Mouse (Mus musculus) yolk sac, embryonic 10.5 days (tissue): ENCODE measurements at regions not wholly inside any gene's neighbourhood (a gene's known extent, or its start where the extent isn't known, plus 50 kb on each side); places are given as distances from the start of the nearest gene placed in this dataset.

Source experiments
- DNase-seq: peaks from one replicate; pipeline ENCODE4 v3.0.0-alpha.2; 2017; ENCODE audit warnings: low spot score

DNA sequence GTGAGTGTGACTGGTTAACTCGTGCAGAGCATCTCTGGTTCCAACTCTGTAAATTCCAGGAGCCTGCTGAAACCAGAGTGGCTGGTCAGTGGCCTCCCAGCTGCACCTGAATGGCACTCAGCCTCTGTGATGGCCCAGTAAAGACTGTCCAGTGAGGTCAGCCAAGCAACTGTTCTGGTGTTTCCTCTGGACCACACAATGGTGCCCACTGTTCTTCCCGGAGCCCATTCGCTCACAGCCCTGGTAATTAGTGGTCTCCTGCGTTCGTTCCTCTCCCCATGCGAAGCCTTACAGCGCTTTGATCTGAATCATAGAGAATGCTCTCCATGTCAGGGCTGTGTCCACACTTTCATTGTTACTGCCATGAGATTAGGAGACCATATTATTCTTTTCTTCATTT is 75.5 kb downstream of the Enkur start:
- no peak for DNase-seq

DNA sequence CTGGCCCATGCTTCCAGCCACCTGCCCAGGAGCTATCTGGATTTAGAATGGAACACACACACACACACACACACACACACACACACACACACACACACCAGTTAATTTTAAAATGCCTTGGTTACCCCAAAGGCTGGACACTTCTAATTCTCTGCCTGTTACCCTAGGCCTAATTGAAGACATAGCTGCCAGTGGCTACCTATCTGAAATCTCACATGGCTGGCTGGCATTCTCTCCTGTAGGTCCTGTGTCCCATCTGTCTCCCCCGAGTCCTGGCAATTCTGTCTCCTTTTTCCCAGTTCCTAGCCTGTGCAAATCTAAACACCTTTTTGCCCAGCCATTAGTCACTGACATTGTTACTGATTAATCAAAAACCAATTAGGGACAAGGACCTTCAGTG is 78.6 kb downstream of the Enkur start:
- DNase-seq: no peak

DNA sequence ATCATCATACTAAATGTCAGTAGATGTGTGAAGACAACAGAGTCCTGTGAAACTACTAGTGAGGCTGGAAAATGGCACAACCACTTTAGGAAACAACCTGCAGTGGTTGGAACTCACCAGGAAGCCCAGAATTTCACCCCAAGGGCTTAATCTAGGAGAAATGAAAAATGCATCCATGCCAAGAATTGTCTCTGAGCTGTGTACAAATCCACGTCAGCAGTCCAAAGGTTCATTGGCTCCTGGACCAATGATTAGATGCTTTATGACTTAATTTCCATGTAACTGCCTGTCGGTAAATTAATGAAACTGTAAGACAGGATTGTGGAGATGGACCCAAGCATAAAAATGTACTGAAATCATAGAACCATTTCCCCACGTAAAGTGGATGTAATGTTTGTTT is 82.7 kb downstream of the Enkur start:
- no peak for DNase-seq

DNA sequence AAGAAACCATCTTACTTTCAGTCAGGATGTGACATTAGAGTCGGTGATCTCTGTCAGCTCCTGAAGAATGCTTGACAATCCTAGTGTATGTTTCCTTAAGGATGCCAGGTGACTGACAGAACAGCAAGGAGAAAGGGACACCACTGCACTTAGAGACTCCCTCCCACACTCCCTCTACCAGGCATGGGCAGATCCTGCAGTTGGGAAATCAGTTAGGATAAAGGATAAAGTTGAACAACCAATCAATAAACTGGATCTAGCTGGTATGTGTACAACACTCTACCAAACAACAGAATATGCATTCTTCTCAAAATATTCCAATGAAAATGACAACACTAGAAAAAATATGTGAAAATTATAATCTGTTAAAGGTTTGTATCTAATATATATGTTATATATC is 83.5 kb downstream of the Enkur start:
- no peak for DNase-seq

DNA sequence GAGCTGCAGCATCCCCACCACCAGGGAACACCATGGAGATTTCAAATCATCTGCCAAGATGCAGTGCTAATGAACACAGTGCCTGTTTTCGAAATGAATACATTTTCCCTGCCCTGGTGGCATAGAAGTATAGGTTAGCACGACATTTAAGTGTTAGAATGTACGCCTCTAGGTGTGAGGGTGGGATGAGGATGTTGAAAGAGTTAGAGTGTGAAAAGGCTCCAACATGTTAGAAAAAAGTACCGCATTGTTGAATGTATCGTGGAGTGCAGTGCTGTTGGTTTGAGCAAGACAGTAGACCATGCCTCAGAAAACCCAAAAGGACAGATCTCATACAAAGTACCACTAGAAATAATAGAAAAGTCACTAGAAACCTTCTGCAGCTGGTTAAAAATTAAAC is 88.3 kb downstream of the Enkur start:
- no peak for DNase-seq

DNA sequence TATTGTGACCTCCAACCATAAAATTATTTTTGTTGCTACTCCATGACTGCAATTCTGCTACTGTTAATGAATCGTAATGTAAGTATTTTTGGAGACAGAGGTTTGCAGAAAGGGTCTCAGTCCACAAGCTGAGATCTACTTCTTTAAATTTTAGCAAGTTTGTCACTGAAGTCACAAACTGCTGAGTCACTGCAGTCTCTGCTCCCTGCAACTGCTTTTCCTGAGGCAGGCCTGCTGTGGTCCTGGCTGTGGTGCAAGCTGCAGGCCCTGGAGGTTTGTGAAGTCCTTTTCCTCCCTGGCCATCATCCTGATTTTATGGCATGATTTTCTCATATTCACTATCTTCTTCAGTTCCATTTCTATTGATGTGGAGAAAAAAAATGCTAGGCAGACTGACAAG is 93.6 kb downstream of the Enkur start:
- DNase-seq: no peak

DNA sequence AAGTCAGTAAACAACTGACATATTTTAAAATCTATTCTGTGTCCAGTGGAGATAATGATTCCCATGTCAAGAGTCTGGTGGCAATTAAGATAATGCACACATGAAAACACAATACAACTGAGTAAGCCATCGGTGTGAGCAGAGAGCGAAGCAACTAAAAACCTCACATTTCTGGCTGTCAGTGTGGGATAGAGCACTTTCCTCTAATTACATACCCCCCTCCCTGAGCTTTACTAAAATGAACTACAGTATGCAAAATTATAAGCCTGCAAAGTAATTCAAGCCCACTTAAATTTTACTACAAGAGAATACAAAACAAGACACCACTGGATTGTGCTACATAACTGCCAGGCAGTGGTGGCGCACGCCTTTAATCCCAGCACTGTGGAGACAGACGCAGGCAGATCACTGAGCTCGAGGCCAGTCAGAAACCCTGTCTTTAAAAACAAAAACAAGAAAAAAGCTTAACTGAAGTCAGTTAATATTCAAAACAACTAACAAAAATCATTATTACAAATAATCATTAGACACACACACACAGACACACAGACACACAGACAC is 104.8 kb downstream of the Enkur start:
- no peak for DNase-seq

DNA sequence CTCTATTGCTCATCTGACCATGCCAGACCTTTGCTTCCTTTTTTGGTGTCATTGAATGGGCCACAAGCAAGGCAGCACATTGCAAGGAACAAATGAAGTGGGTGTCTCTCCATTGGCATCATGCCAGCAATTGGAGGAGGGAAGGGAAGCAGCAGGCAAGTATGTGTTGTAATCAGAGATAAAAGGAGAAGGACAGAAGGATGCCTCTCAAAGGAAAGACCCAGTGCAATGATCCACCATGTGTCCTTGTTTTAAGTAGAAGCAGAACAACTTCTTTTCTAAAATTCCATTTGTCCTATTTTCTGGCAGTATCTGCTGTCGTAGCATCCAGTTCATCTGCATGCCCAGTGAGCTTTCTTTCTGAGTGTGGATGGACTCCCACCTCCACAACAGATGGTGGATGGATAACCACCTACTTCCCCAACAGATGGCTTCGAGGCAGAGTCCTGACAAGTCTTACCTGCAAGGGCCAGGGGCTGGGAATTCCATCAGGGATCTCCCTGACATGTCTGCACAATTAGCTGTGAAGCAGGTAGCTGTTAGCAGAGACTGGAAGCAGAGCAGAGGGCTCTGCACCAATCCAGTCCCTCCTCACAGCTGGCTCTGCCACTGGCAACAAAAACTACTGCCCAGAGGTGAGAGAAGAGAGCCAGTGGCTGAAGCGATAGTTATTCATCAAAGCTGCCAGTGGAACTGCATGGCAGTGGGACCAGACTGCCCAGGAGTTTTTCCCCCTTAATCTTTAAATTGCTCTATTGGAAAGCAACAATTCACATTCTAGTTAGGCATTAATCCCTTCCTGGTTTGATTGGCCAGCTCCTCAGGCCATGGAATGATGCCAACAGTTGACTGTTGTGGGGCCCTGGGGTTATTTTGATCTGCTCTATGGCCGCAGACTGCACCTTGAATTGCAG is 113.8 kb downstream of the Enkur start:
- DNase-seq: no peak

DNA sequence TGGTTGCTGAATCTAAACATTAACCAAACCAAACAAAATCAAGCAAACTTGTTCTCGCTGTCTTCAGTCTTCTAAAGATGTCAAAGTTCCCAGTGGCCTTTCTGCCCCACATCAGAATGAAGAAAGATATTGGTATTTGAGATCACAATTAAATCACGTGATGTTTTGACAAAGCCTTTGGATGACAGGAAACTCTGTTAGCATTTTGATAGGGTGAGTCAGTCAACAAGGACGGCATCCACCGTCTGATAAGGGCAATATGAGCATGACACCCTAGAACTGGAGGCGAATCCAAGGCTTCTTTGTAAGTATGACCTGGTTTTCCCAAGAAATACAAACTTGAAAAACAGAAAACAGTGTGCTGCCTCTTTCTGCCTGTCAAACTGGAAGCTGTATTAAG is 116.8 kb upstream of the Arhgap21 start:
- no peak for DNase-seq

DNA sequence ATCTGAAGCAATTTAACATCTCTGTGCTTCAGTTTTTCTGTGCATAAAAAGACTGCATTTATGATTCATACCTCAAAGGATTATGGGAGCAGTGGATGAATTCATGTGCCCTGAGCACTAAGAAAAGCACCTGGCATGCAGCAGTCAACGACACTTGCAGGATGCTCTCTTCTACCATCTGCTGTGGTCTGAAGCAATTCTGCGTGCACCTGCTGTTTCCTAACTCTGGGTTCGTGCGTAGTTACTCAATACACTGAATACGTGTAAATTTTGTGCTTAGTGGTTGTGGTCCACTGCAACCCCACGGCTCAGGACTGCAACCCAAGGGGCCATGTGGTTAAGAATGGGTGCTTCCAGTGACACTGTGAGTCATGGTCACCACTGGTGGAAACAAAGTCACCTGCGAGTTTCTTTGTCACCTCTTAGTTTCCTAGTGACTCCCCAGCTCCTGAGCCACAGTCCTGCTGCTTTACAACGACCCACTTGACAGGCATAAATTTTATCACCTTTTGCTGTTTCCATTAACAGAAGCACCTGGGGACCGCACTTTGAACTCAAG is 98.7 kb upstream of the Arhgap21 start:
- no peak for DNase-seq

DNA sequence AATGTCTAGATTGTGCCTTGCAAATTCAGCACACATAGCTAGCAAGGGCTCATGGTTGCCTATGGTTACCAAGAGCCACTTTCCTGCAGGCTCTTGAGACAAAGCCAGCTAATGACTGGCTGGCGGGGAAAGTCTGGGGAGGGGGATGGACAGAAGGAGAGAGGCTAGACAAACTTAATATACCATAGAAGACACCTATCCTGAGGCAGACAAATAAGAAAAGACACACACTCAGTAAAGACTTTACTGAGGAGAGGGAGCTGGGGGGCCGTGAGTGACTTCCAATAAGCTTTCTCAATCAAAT is 91.6 kb upstream of the Arhgap21 start:
- no peak for DNase-seq

DNA sequence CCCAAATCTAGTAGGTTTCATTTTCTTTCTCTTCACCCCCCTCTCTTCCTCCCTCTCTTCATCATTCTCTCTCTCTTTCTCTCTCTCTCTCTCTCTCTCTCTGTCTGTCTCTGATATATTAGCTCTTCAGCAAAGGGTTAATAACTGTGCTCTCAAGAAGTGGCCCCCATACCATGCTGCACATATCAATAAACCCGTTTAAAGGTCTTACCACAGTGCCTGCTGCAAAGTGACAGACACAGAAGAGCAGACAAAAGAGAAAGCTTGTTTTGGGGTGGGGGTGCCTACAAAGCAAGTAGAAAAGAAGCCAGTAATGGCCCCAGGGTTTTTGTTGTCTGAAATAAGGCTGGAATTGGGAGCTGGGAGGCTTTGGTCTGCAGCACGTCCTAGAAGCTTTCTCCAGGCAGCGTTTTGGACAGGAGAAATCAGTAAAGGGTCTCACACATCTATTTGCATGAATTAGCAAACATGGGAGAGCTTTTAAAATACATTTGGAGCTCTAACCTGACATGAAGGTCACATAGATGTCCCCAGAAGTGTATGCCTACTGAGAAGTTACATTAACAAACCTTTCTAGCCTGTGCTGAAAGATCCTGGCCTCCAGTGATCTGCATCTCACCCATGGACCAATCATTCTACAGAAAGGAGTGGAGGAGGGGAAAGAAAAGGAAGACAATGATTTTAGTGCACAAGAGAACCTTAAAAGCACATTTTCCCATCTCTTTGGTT is 91.1 kb upstream of the Arhgap21 start:
- no peak for DNase-seq

DNA sequence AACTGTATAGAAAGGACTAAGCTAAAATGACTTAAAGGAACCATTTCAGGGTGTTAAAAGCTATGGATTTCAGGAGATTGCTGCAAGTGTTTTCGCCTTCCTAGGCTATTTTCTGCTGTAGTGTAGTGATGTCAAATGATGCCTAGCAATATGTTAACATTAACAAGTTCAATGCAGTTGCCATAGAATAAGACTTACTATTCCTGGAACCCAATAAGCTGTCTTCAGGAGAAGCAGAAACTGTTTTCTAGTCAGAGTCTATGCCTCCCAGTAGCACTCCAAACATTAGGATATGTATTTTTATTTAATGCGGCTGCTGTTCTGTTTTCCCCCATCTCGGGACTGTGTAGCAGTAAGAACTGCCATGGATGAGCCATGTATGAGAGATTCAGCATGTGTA is 90.3 kb upstream of the Arhgap21 start:
- no peak for DNase-seq

DNA sequence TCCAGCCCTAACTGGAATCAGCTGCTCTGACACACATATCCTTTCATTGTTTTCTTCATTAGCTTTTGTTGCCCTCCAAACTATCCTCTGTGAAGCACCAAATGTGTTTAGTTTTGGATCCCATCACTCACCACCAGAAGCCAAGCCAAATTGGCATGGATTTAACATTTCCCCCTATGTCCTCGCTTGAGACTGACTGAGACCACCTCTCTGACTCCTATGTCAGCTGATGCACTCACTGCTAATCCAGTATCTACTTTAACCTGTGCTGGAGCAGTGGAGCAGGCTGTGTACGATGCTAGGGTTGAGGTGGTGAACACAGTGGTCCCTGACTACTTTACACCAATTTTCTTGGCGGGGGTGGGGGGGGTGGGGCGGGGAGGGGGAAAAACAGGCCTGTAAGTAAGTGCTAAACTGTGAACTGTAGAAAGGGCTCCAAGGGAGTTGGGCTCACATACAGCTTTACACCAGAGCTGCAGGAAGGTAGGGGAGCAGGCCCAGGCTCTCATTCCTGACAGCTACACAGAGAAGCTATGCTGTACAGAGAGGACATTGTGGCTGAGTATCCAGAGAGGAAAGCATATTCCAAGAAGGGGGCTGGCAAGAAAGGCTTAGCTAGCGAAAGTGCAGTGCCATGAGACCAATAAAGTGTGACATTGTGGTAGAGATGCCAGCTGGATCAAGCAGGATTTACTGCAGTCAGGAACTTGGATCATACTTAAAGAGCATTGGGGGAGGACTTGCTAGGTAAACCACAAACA is 87.9 kb upstream of the Arhgap21 start:
- no peak for DNase-seq

DNA sequence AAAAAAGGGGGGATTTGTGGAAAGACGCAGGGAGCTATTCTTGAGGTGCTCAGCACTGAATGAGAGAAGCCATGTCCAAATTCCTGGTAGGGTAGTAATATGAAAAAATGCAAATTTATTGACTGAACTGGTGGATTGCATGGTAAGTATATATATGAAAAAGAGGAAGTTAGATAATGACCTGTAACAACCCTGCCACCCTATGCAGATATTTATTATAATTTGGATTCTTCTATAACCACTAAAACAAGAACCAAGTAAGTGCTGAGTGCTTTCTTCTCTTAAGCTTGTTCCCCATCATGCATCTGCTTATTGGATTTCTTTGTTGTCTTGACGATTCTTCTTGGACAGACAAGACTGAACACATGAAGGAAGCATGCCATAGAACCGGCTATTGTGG is 86.7 kb upstream of the Arhgap21 start:
- DNase-seq: no peak

DNA sequence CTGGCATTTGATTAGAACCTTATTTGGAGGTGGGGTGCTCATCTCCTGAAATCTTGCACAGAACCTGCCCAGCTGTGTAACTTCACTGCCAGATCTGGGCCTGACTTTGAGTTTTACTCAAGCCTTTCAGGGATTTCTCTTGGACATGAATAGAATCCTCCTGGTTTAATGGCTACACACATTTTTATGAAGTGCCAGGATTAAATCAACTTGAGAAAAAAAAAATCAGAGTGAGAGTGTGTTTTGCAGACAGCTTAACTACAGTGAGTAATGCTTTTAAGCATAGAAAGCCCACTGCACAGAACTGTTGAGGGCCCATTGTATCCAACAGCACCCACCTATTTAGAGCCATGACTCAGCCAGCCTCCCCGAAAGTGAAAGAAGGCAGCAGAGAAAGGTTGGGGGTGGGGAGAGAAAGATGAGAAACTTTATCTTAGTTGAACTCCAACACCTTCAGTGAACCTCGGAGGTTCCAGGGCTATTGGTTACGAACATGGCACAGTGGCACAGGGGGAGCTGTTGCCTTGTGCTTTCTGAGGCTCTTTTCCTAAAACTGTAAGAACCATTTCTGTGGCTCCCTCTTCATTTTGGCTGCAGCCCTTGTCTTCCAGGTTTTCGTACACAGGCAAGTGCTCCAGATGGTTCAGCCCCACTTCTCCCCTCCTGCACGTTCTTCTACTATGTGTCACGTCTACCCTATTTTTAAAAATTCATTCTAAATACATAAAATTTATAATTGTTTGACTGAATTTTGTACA is 85.8 kb upstream of the Arhgap21 start:
- no peak for DNase-seq

DNA sequence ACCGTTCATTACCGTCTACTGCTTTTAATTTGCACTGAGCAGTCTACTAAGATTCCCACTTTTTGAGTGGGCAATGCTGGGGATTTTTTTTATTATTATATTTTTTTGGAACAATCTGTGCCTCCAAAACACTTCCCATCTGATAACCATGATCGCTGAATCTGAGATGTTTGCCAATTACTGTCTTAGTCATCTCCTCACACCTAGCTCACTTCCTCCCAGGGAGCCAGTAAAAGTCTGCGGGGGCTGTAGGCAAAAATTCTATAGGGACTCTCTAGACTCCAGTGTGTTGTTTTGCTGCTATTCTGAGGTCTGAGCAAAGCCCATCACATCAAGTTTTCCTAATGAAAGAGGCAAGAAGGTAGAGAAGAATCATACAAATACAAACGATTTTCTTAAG is 84.9 kb upstream of the Arhgap21 start:
- no peak for DNase-seq

DNA sequence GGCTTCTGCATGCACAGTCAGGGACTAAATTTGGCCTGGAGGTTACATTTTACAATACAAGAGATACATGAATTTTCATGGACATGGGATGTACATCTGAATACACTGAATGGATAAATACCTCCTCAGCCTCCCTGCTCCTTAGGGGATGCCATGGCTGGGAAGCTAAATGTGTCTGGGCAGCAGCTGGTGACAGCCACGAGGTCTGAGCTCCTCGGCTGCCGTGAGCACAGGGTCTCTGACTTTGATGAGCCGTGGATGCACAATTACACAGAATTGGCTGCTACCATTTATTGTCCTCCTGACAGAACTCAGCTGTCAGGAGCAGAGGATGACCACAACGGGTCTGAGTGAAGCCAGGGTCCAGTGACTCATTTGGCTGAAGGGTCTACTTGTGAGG is 80.3 kb upstream of the Arhgap21 start:
- DNase-seq: no peak

DNA sequence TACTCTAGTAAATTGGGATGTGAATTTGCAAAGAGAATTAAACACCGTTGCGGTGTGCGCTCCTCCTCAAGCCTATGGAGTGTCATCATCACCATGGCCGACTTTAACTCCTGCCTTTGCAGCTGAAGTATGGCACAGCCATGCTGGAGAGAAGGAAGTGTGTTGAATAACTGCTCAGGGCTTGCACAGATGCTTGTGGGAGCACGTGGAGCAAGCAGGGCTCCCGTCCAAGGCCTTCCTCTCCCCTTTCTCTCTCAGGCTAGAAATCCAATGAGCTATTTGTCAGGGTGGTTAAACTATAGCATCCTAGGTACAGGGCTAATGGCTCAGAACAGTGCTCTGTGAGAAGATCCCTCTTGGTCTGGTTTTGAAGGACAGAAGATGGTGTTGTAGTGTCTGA is 79.5 kb upstream of the Arhgap21 start:
- DNase-seq: no peak

DNA sequence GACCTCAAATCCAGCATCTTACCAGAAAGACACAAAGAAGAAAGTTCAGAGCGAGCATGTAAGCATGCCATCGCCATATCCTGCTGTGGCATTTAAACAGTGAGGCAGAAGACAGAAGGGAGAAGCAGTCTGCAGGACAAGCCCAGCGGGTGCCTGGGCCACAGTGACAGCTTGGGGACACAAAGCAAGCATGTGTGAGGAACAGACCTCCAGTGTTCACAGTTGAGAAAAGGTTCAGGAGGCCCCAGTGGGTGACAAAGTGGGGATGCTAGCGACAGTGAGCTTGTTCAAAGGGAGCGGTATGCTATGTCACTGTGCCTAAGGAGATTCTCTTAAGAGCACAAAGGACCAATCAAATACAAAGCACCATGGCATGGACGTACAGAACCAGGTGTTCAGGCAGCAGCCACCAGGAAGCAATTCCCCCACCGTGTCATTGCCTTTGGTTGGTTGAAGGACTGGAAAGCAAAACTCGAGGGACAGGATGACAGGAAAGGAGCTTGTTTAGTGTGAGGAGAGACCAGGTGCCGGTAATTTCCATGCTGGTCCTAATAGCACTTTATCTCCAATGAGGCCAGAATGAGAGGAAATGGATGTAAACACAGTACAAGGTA is 77.9 kb upstream of the Arhgap21 start:
- DNase-seq: no peak

DNA sequence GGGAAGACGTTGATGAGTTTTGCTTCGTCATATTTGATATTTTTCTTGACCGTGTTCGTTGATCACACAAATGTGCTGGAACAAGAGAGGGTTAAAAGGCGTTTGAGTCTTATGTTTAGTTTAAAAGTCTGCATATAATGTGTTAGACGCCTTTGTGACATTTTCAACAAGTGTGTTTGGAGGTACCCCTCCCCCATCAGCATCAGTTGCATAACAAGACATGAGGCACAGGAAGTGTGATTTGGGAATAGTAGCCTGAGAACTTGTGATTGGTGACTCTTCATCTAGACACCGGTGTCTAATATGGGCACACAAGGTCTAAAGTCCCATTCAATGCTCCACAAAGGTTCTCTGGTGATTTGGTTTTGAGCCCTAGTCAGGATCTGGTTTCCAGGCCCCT is 76.1 kb upstream of the Arhgap21 start:
- DNase-seq: no peak
